Mouse (Mus musculus) megakaryocyte, adult 5-6 weeks (primary cell): ENCODE results near the gene Celf5. TPM values are rescaled to one million over a fixed set of nuclear protein-coding genes. Genes with fewer than 3 reads are reported as not detected.
"Not testable (repeated sequence)": the region's sequence is repeated elsewhere in the genome, so short reads cannot be mapped to it uniquely, and the experiment has no call there.

Source experiments
- ATAC-seq: 2 replicates; pipeline ENCODE4 v1.8.0; 2016; ENCODE audit warnings: mild to moderate bottlenecking, inconsistent platforms; ENCODE audit not compliant: poor library complexity, severe bottlenecking
- total RNA-seq, 2 experiments: library from RNA; stranded (forward) in 1 of 2; stranded (reverse) in 1 of 2; fragments of 153-499, 151-499 nt in 1 of 2; fragments of 221-1000, 200-1000 nt in 1 of 2; gene quantifications; 2 replicates each; pipeline versions ENCODE4 v1.2.3 to v1.2.4; 2015 to 2017

The Celf5 gene
- total RNA-seq, 2 experiments from 2014 or later, result not detected

GRCm38 (mm10) chr10:81456983-81457563, 25.4 kb downstream of the Celf5 start:
- ATAC-seq, result no peak

GRCm38 (mm10) chr10:81455181-81455895, 27.2 kb downstream of the Celf5 start, which contains the start of gene Nfic:
Gene Nfic, minus strand, starts transcription at chr10:81455635.
- ATAC-seq, result no peak

- ATAC-seq, result no peak
Measured at GRCm38 (mm10) chr10:81454106-81454505, 28.4 kb downstream of the Celf5 start.

- ATAC-seq, result no peak
Measured at GRCm38 (mm10) chr10:81452947-81453288, 29.6 kb downstream of the Celf5 start.

GRCm38 (mm10) chr10:81452237-81452946, 30.1 kb downstream of the Celf5 start:
- ATAC-seq, result no peak

- ATAC-seq, result no peak
Measured at GRCm38 (mm10) chr10:81451365-81451745, 31.2 kb downstream of the Celf5 start.

GRCm38 (mm10) chr10:81450641-81451364, 31.7 kb downstream of the Celf5 start:
- ATAC-seq, result no peak

- ATAC-seq, result peak; percentile 99
Measured at GRCm38 (mm10) chr10:81450140-81450539, 32.4 kb downstream of the Celf5 start.

GRCm38 (mm10) chr10:81445516-81445915, 37.0 kb downstream of the Celf5 start:
- not testable (repeated sequence) for ATAC-seq

GRCm38 (mm10) chr10:81441019-81441418, 41.5 kb downstream of the Celf5 start:
- ATAC-seq, result peak; percentile 83

GRCm38 (mm10) chr10:81435436-81435835, 47.1 kb downstream of the Celf5 start:
- no peak for ATAC-seq

GRCm38 (mm10) chr10:81434361-81435263, 47.9 kb downstream of the Celf5 start:
- no peak for ATAC-seq

GRCm38 (mm10) chr10:81433541-81434289, 48.8 kb downstream of the Celf5 start:
- ATAC-seq, result peak; percentile 53

GRCm38 (mm10) chr10:81432868-81433262, 49.6 kb downstream of the Celf5 start:
- peak; percentile 75 for ATAC-seq

- ATAC-seq, result peak; percentile 1
Measured at GRCm38 (mm10) chr10:81432169-81432867, 50.2 kb downstream of the Celf5 start.

GRCm38 (mm10) chr10:81431526-81432168, 50.9 kb downstream of the Celf5 start:
- no peak for ATAC-seq

GRCm38 (mm10) chr10:81430831-81431525, 51.5 kb downstream of the Celf5 start:
- ATAC-seq, result no peak
